Mouse (Mus musculus) bone marrow, adult 2 months (tissue): ENCODE measurements around the gene Pigr.

Source experiments
- CTCF ChIP-seq: fragments of 200-500 bp; IDR thresholded peaks from 2 replicates; pipeline ENCODE4 v1.5.1; 2011; ENCODE audit warnings: low read length, control low read depth; ENCODE audit not compliant: control insufficient read depth, insufficient read depth
- POLR2A ChIP-seq: fragments of 200-500 bp; IDR thresholded peaks from 2 replicates; pipeline ENCODE4 v1.6.1; 2011; ENCODE audit warnings: low read depth, mild to moderate bottlenecking, control low read depth, low read length, borderline replicate concordance; ENCODE audit not compliant: control insufficient read depth

- TF ChIP-seq POLR2A: no peak
- TF ChIP-seq CTCF: no peak
Observed at GRCm38 (mm10) chr1:130883146-130883545, 56.7 kb downstream of the Pigr start.
